Mouse (Mus musculus) limb, embryonic 14.5 days (tissue): Measurements from ENCODE around the gene Pmm2. TPM values are rescaled to one million over a fixed set of nuclear protein-coding genes. Genes with fewer than 3 reads are reported as not detected.

Experiments used
- ATAC-seq: fragments of 200-750 bp; cut with Nextera tagmentation; 2 replicates; pipeline ENCODE4 v1.8.0; 2017; ENCODE audit warnings: low read depth, moderate number of reproducible peaks, moderate TSS enrichment; ENCODE audit not compliant: low FRiP score
- DNase-seq: peaks from one replicate; pipeline ENCODE4 v3.0.0-alpha.2; 2015; ENCODE audit warnings: low spot score
- H3K27ac ChIP-seq: fragments of 300-500 bp; sonication (generic); replicated peaks from 2 replicates; pipeline ENCODE4 v1.5.1; 2014; ENCODE audit warnings: low read depth, mild to moderate bottlenecking, low read length, moderate library complexity, mixed read lengths
- H3K27me3 ChIP-seq: fragments of 300-500 bp; sonication (generic); 2 replicates; pipeline ENCODE4 v1.6.1; 2014; ENCODE audit warnings: low read length, mixed read lengths; ENCODE audit not compliant: control insufficient read depth, insufficient read depth
- H3K36me3 ChIP-seq: fragments of 300-500 bp; sonication (generic); 2 replicates; pipeline ENCODE4 v1.6.1; 2014; ENCODE audit warnings: mild to moderate bottlenecking, low read length, moderate library complexity, mixed read lengths; ENCODE audit not compliant: control insufficient read depth, insufficient read depth
- H3K4me1 ChIP-seq: fragments of 300-500 bp; sonication (generic); 2 replicates; pipeline ENCODE4 v1.6.1; 2014; ENCODE audit warnings: antibody characterized with exemption, low read length, mixed read lengths; ENCODE audit not compliant: control insufficient read depth, insufficient read depth
- H3K4me2 ChIP-seq: fragments of 300-500 bp; sonication (generic); replicated peaks from 2 replicates; pipeline ENCODE4 v1.6.1; 2014; ENCODE audit warnings: low read depth, mild to moderate bottlenecking, low read length, moderate library complexity; ENCODE audit not compliant: severe bottlenecking
- H3K4me3 ChIP-seq: fragments of 300-500 bp; sonication (generic); replicated peaks from 2 replicates; pipeline ENCODE4 v1.5.1; 2014; ENCODE audit warnings: low read length
- H3K9ac ChIP-seq: fragments of 300-500 bp; sonication (generic); 2 replicates; pipeline ENCODE4 v1.6.1; 2014; ENCODE audit warnings: mild to moderate bottlenecking, low read depth, low read length, moderate library complexity; ENCODE audit not compliant: severe bottlenecking
- H3K9me3 ChIP-seq: fragments of 300-500 bp; sonication (generic); 2 replicates; pipeline ENCODE4 v1.6.1; 2016; ENCODE audit warnings: low read length; ENCODE audit not compliant: control insufficient read depth
- POLR2A ChIP-seq: fragments of 200-500 bp; IDR thresholded peaks from 2 replicates; pipeline ENCODE4 v1.8.0; 2012; ENCODE audit warnings: inconsistent platforms, mild to moderate bottlenecking, moderate library complexity, borderline replicate concordance; ENCODE audit not compliant: insufficient read depth, insufficient read length; ENCODE audit errors: extremely low read depth
- whole genome bisulfite sequencing: fragments of 180-500 bp; shearing (Covaris S2); extraction: QIAGEN DNeasy Blood & Tissue Kit; methylation state at CpG from one replicate; pipeline ENCODE4 v1.1.7; 2014; 5-methylcytosine and 5-hydroxymethylcytosine counted together
- polyA plus RNA-seq, 2 experiments: library from polyadenylated mRNA; depleted of rRNA in 1 of 2; stranded (reverse) in 1 of 2; unstranded in 1 of 2; fragments of >200 nt; fragmentation: Nextera tagmentation in 1 of 2; extraction: Ambion mirVana in 1 of 2; gene quantifications; 2 replicates each; pipeline versions ENCODE4 v1.2.1 to v1.2.3; 2012 to 2014

Gene Pmm2
- polyA plus RNA-seq, 2 experiments, result 46.1 to 61.0 TPM

DNA sequence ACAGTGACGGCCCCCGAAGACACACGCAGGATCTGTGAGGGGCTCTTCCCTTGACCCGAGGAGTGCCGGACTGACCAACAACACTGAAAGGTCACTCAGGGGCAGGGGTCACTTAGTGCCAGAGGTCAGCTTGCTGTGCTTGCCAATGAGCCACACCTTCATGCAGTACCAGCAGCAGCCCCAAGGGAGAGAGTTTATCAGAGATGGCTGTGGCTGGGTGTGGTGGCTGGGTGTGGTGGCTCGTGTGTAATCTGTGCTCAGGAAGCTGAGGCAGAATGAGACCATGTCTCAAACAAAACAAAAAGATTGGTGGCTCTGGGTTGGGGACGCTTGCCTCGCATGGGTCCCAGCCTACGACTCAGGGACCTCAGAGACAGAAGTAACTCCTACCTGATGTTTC is 18.1 kb downstream of the Pmm2 start:
- no peaks in the 10 kb centered on the region for H3K9me3 ChIP-seq
- H3K27me3 ChIP-seq, result no peaks in the 10 kb centered on the region
- WGBS, result 89% methylated on average over 9 of the region's 9 CpGs
- H3K4me1 ChIP-seq, result no peaks in the 10 kb centered on the region
- peaks cover 65% of the 10 kb centered on the region for H3K36me3 ChIP-seq
- TF ChIP-seq POLR2A, result no peak
- H3K9ac ChIP-seq, result no peak overlapping the region
- H3K27ac ChIP-seq, result no peak overlapping the region
- DNase-seq, result no peak
- no peak for ATAC-seq
- H3K4me3 ChIP-seq, result no peak overlapping the region
- no peak overlapping the region for H3K4me2 ChIP-seq

DNA sequence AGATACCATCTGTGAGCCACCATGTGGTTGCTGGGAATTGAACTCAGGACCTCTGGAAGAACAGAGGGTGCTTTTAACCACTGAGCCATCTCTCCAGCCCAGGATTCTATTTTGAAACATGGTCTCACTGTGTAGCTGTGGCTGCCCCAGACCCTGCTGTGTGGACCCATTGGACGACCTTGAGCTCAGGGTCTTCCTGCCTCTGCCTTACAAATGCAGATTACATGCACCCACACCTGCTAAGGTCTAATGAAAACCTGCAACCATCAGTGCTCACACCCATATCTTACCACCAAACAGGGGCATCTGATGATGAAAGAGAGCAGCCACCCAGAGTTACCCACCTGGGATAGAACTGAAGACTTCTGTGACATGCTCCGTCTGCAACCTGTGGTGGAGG is 18.8 kb downstream of the Pmm2 start:
- Histone ChIP-seq H3K27me3 (no peaks in the 10 kb centered on the region), H3K4me2 (no peak overlapping the region), H3K4me3 (no peak overlapping the region), H3K4me1 (no peaks in the 10 kb centered on the region), H3K9me3 (no peaks in the 10 kb centered on the region), H3K36me3 (peaks cover 64% of the 10 kb centered on the region), H3K9ac (no peak overlapping the region), H3K27ac (no peak overlapping the region)
- ATAC-seq (no peak), DNase-seq (no peak)
- WGBS, result 79% methylated on average over 2 of the region's 2 CpGs
- TF ChIP-seq POLR2A, result no peak

DNA sequence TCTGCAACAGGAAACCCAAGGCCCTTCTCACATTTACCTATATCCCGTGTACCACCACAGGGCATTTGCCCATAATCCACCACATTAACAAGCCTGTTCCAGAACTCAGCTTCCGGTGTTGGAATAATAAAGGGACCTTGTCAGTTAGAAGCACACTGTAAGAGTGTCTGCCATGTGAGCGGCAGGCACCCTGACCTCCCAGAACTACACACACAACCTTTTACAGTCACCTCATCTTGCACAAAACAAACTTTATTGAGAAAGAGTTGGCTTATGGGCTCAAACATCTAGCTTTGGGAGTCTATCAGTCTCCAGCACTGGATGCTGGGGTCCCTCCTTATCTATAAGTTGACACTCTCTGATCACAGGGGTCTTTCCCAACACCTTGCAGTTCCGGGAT is 20.9 kb downstream of the Pmm2 start:
- no peak for ATAC-seq

DNA sequence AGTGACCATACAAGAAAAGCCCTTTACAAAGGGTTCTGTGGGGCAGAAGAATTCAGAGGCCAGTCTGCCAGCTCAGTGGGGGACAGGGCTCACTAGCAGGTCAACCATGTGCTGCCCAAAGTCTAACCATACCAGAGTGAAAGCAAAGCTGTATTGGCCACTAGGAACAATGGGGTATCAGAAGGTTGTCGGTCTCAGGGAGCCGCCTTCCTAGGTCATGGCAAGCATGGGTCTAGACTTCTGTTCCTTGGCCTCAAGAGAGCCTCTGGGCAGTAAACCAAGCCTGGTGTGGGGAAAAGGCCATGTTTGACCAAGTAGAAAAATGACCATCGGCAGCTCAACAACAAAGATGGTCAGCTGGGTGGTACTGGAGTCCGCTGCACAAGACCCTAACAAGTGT is 21.3 kb downstream of the Pmm2 start:
- no peaks in the 10 kb centered on the region for H3K9me3 ChIP-seq
- H3K4me1 ChIP-seq, result no peaks in the 10 kb centered on the region
- DNase-seq (no peak), ATAC-seq (no peak)
- no peak overlapping the region for H3K4me2 ChIP-seq
- 97% methylated on average over 4 of the region's 4 CpGs for WGBS
- H3K27me3 ChIP-seq, result no peaks in the 10 kb centered on the region
- H3K36me3 ChIP-seq, result peaks cover 67% of the 10 kb centered on the region
- no peak overlapping the region for H3K9ac ChIP-seq
- no peak overlapping the region for H3K27ac ChIP-seq
- no peak for TF ChIP-seq POLR2A
- H3K4me3 ChIP-seq, result no peak overlapping the region

More for the DNA sequence above, 20.9 kb downstream of the Pmm2 start:
- no peak for DNase-seq
- Histone ChIP-seq H3K9me3 (no peaks in the 10 kb centered on the region), H3K36me3 (peaks cover 63% of the 10 kb centered on the region), H3K27me3 (no peaks in the 10 kb centered on the region), H3K4me3 (no peak overlapping the region), H3K4me2 (no peak overlapping the region), H3K4me1 (no peaks in the 10 kb centered on the region), H3K9ac (no peak overlapping the region), H3K27ac (no peak overlapping the region)
- WGBS, result 67% methylated on average over 4 of the region's 4 CpGs
- no peak for TF ChIP-seq POLR2A

DNA sequence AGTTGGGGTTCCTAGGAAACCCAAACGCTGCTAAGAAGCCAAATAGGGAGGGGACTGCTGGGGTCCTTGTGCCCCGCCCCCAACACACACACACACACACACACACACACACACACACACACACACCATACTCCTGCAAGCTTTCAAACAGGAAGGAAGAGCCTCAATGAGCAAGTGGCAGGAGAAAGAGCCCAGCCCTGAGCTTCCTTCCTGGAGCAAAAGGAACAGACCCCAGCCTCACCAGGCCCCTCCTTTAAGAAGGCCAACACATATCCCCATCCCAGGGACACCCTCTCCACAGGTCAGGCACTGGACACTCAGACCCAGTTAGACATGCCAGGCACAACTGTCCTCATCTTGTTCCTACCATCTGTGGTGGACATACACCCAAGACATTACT is 25.5 kb downstream of the Pmm2 start:
- WGBS, result 83% methylated on average over 2 of the region's 2 CpGs
- Histone ChIP-seq H3K36me3 (peaks cover 48% of the 10 kb centered on the region), H3K4me1 (no peaks in the 10 kb centered on the region), H3K27me3 (no peaks in the 10 kb centered on the region), H3K9ac (no peak overlapping the region), H3K4me2 (no peak overlapping the region), H3K9me3 (no peaks in the 10 kb centered on the region), H3K4me3 (no peak overlapping the region), H3K27ac (no peak overlapping the region)
- DNase-seq (no peak), ATAC-seq (no peak)
- TF ChIP-seq POLR2A, result no peak
